ENCODE assay signal across 13 mouse cellular contexts in genomic region chr9:97137116-97137515, GRCm38 (mm10).
"Had no signal": no experiment of that assay in that cellular context is flagged by ENCODE, and none has a peak within 500 bp of the region (broad histone marks: within the 10 kb centered on the region; RNA-seq: fewer than 3 reads in every experiment).

No protein-coding gene starts in this region.

- H3K9me3 ChIP-seq: limb, embryonic 15.5 days; liver, embryonic 12.5 days; midbrain, embryonic 12.5 days; neural tube, embryonic 13.5 days had no signal

- H3K27me3 ChIP-seq: limb, embryonic 15.5 days; midbrain, embryonic 12.5 days; neural tube, embryonic 13.5 days had no signal

- DNase-seq: layer of hippocampus, postnatal 36 days; lung, embryonic 14.5 days; lung, postnatal 14 days; retina, postnatal 1 day; right cerebral cortex, postnatal 4 days; thymus, postnatal 36 days had no signal

- H3K4me2 ChIP-seq: limb, embryonic 15.5 days; liver, embryonic 12.5 days; lung, embryonic 14.5 days; midbrain, embryonic 12.5 days; neural tube, embryonic 13.5 days had no signal

- ATAC-seq: hindbrain, embryonic 16.5 days; inflammation-experienced regulatory T-cells, adult 6 months; liver, embryonic 12.5 days; midbrain, embryonic 16.5 days had no signal

- H3K4me3 ChIP-seq: limb, embryonic 15.5 days; liver, embryonic 12.5 days; midbrain, embryonic 12.5 days; neural tube, embryonic 13.5 days had no signal

- H3K27ac ChIP-seq: limb, embryonic 15.5 days; liver, embryonic 12.5 days; midbrain, embryonic 12.5 days; neural tube, embryonic 13.5 days had no signal

- H3K36me3 ChIP-seq: limb, embryonic 15.5 days; liver, embryonic 12.5 days; midbrain, embryonic 12.5 days; neural tube, embryonic 13.5 days had no signal

- H3K9ac ChIP-seq: limb, embryonic 15.5 days; liver, embryonic 12.5 days; lung, embryonic 14.5 days; midbrain, embryonic 12.5 days; neural tube, embryonic 13.5 days had no signal

- H3K4me1 ChIP-seq: limb, embryonic 15.5 days; liver, embryonic 12.5 days; midbrain, embryonic 12.5 days; neural tube, embryonic 13.5 days had no signal
